20 mouse cellular contexts compared by ENCODE assay signal in the genomic region with DNA sequence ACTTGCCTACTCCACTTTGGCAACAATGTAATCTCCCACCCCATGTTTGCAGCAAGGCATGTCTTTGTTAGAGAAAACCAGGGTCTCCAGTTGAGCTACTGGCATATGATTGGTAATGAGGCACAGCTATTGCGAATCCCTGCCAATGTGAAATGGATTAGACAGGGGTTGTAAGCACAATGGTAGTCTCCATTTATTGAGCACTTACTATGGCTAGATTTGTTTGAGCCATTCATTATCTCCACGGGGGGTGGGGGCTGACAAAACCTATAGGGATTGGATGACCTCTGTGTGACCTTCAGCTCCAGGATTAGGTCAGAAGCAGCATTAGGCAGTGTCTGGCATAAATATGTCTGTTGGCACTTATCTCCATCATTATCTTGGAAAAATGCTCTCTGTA. TPM values are rescaled to one million over a fixed set of nuclear protein-coding genes. Genes with fewer than 3 reads are reported as not detected.
A peak's percentile ranks its signal among the peaks of the same experiment; 100 is the strongest.
DNase-seq lines count a peak whose midpoint lies in the region; ATAC-seq and TF ChIP-seq lines count a peak whose summit lies in the region.
"Had no signal": no experiment of that assay in that cellular context is flagged by ENCODE, and none has a peak within 500 bp of the region (broad histone marks: within the 10 kb centered on the region; RNA-seq: fewer than 3 reads in every experiment).

No protein-coding gene starts in this region.

- no peaks in the 10 kb centered on the region for H3K36me3 ChIP-seq in neural tube, embryonic 11.5 days (ENCODE audit: control insufficient read depth, insufficient read depth, low read length)
- no peaks in the 10 kb centered on the region for H3K36me3 ChIP-seq in forebrain, embryonic 13.5 days (ENCODE audit: poor library complexity, severe bottlenecking)
- H3K36me3 ChIP-seq: embryonic facial prominence, embryonic 15.5 days; heart, embryonic 12.5 days; hindbrain, embryonic 13.5 days had no signal

- H3K9me3 ChIP-seq in neural tube, embryonic 11.5 days (ENCODE audit: control insufficient read depth, low read length), result no peaks in the 10 kb centered on the region
- H3K9me3 ChIP-seq in forebrain, embryonic 13.5 days (replicated peaks), result no peaks in the 10 kb centered on the region
- H3K9me3 ChIP-seq: embryonic facial prominence, embryonic 15.5 days; heart, embryonic 12.5 days; hindbrain, embryonic 13.5 days; megakaryocyte, embryonic 14.5 days had no signal

- H3K4me1 ChIP-seq in neural tube, embryonic 11.5 days (ENCODE audit: control insufficient read depth, insufficient read depth, low read length), result peaks cover 4% of the 10 kb centered on the region
- H3K4me1 ChIP-seq in forebrain, embryonic 13.5 days, result peaks cover 35% of the 10 kb centered on the region
- peaks cover 3% of the 10 kb centered on the region for H3K4me1 ChIP-seq in olfactory bulb, adult 2 months (ENCODE audit: control insufficient read depth, insufficient read depth, low read length)
- H3K4me1 ChIP-seq: embryonic facial prominence, embryonic 15.5 days had no signal

- ATAC-seq in neural tube, embryonic 11.5 days (ENCODE audit: insufficient read depth, low FRiP score, low TSS enrichment), result peak; percentile 68
- no peak for ATAC-seq in forebrain, embryonic 13.5 days

- 33% methylated on average over 2 of the region's 2 CpGs for WGBS in neural tube, embryonic 11.5 days
- 34% methylated on average over 2 of the region's 2 CpGs for WGBS in forebrain, embryonic 13.5 days
- 56% methylated on average over 2 of the region's 2 CpGs for WGBS in olfactory bulb, adult 2 months

- TF ChIP-seq CTCF in olfactory bulb, adult 2 months (IDR thresholded peaks at IDR 0.05; ENCODE audit: insufficient read depth, low read depth, low read length), result no peak

- H3K9ac ChIP-seq in neural tube, embryonic 11.5 days (ENCODE audit: low read length), result no peak overlapping the region
- no peak overlapping the region for H3K9ac ChIP-seq in forebrain, embryonic 13.5 days
- H3K9ac ChIP-seq: embryonic facial prominence, embryonic 15.5 days; heart, embryonic 12.5 days; hindbrain, embryonic 13.5 days had no signal

- no peak overlapping the region for H3K4me2 ChIP-seq in neural tube, embryonic 11.5 days (ENCODE audit: low read depth)
- H3K4me2 ChIP-seq in forebrain, embryonic 13.5 days, result no peak overlapping the region
- H3K4me2 ChIP-seq: embryonic facial prominence, embryonic 15.5 days; heart, embryonic 12.5 days; hindbrain, embryonic 13.5 days had no signal

- TF ChIP-seq POLR2A in olfactory bulb, adult 2 months (IDR thresholded peaks at IDR 0.05; ENCODE audit: insufficient read depth, low read depth, low read length), result no peak

- no peak overlapping the region for H3K4me3 ChIP-seq in neural tube, embryonic 11.5 days (ENCODE audit: low read depth, low read length)
- no peak overlapping the region for H3K4me3 ChIP-seq in forebrain, embryonic 13.5 days
- no peak overlapping the region for H3K4me3 ChIP-seq in olfactory bulb, adult 2 months (ENCODE audit: insufficient read depth, low read depth, low read length)
- H3K4me3 ChIP-seq: embryonic facial prominence, embryonic 15.5 days; gastrocnemius, adult 2 months; heart, embryonic 12.5 days; hindbrain, embryonic 13.5 days; megakaryocyte, embryonic 14.5 days had no signal

- H3K27ac ChIP-seq in neural tube, embryonic 11.5 days (ENCODE audit: low read depth, low read length), result peak overlapping the region; percentile 39; the same call in 1 of the 2 replicates
- H3K27ac ChIP-seq in forebrain, embryonic 13.5 days, result peak overlapping the region; percentile 63; the same call in 1 of the 2 replicates
- peak overlapping the region; percentile 62; the same call in 1 of the 2 replicates for H3K27ac ChIP-seq in olfactory bulb, adult 2 months (ENCODE audit: insufficient read depth, low read depth, low read length)
- H3K27ac ChIP-seq: embryonic facial prominence, embryonic 15.5 days; gastrocnemius, adult 2 months; hindbrain, embryonic 13.5 days had no signal

- DNase-seq in embryo, embryonic 10 days (ENCODE audit: low spot score), result peak; percentile 15
- no peak for DNase-seq in embryo, embryonic 9.5 days (ENCODE audit: extremely low spot score)
- peak; percentile 58 for DNase-seq in neural tube, embryonic 11.5 days (ENCODE audit: low spot score)
- DNase-seq in neural tube, embryonic 10.5 days (ENCODE audit: extremely low spot score, low spot score), result no peak
- DNase-seq in right cerebral cortex, postnatal 36 days (ENCODE audit: low spot score in 2 of 2), result no peak
- no peak for DNase-seq in lung, adult 18-20 months
- DNase-seq: cerebellum, adult 9-10 months; gastrocnemius, adult 2 months; heart, postnatal 14 days; kidney, adult 8-10 months; kidney, postnatal 14 days; liver; spleen, adult 18-20 months; thymus, postnatal 25 days had no signal

- no peaks in the 10 kb centered on the region for H3K27me3 ChIP-seq in neural tube, embryonic 11.5 days (ENCODE audit: control insufficient read depth, insufficient read depth, low read length)
- H3K27me3 ChIP-seq in forebrain, embryonic 13.5 days, result no peaks in the 10 kb centered on the region
- H3K27me3 ChIP-seq: megakaryocyte, embryonic 14.5 days had no signal

RNA-seq across cellular contexts. Expression of gene Dnajc19, which starts 21.8 kb away (rescaled TPM):
- 163 and 171 TPM in 2 replicates for polyA plus RNA-seq in neural tube, embryonic 11.5 days (2014; fragmentation: Nextera tagmentation; extraction: Ambion mirVana)
- 147 and 162 TPM in 2 replicates for polyA plus RNA-seq in forebrain, embryonic 13.5 days (2015; fragmentation: Nextera tagmentation; extraction: Ambion mirVana)
- polyA plus RNA-seq in olfactory bulb, adult 2 months (2012; ENCODE audit: insufficient read depth, insufficient read length, low replicate concordance, missing spikeins), result not detected in 2 replicates

Comparison
In these comparisons a context has a peak if more than half of its experiments do, and no peak if none do; other contexts are left out.
1. DNase-seq: peak in embryo, embryonic 10 days (single experiment) and neural tube, embryonic 11.5 days (single experiment); none in embryo, embryonic 9.5 days (single experiment), neural tube, embryonic 10.5 days (single experiment), right cerebral cortex, postnatal 36 days (0 of 2) and lung, adult 18-20 months (0 of 2).
2. RNA of gene Dnajc19, which starts 21.8 kb away (polyA plus RNA-seq): 163 to 171 TPM in neural tube, embryonic 11.5 days and 147 to 162 TPM in forebrain, embryonic 13.5 days; not detected in olfactory bulb, adult 2 months; every median in the first group is over 100 times any median in the second.
3. Peak in every context shown above with its lines, with median percentiles within 50 percentile points of each other: H3K27ac ChIP-seq.